Mouse (Mus musculus): ENCODE measurements around the gene Ddx10. TPM values are rescaled to one million over a fixed set of nuclear protein-coding genes. Genes with fewer than 3 reads are reported as not detected.

The Ddx10 gene
- polyA plus RNA-seq, 1 experiment, result 22.9 TPM

- no peak overlapping the region for H3K4me3 ChIP-seq (ENCODE audit: insufficient read depth, low read length)
- H3K4me1 ChIP-seq (ENCODE audit: control insufficient read depth, insufficient read depth, low read length), result peaks cover 7% of the 10 kb centered on the region
- H3K27ac ChIP-seq (ENCODE audit: insufficient read depth, low read length), result no peak overlapping the region
- TF ChIP-seq POLR2A (IDR thresholded peaks at IDR 0.05; ENCODE audit: low read depth, low read length) (no peak), CTCF (IDR thresholded peaks at IDR 0.05; ENCODE audit: borderline replicate concordance, insufficient read depth, low read length) (no peak)
Observed at GRCm38 (mm10) chr9:53065028-53065427, 182.8 kb downstream of the Ddx10 start.

GRCm38 (mm10) chr9:53064531-53064930, 183.3 kb downstream of the Ddx10 start:
- Histone ChIP-seq H3K4me1 (ENCODE audit: control insufficient read depth, insufficient read depth, low read length) (peaks cover 7% of the 10 kb centered on the region), H3K27ac (ENCODE audit: insufficient read depth, low read length) (no peak overlapping the region), H3K4me3 (ENCODE audit: insufficient read depth, low read length) (no peak overlapping the region)
- TF ChIP-seq POLR2A (IDR thresholded peaks at IDR 0.05; ENCODE audit: low read depth, low read length) (no peak), CTCF (IDR thresholded peaks at IDR 0.05; ENCODE audit: borderline replicate concordance, insufficient read depth, low read length) (no peak)

GRCm38 (mm10) chr9:53055306-53055705, 192.5 kb downstream of the Ddx10 start:
- no peak for TF ChIP-seq CTCF (IDR thresholded peaks at IDR 0.05; ENCODE audit: borderline replicate concordance, insufficient read depth, low read length)
- TF ChIP-seq POLR2A (IDR thresholded peaks at IDR 0.05; ENCODE audit: low read depth, low read length), result no peak
- H3K4me3 ChIP-seq (ENCODE audit: insufficient read depth, low read length), result no peak overlapping the region
- H3K4me1 ChIP-seq (ENCODE audit: control insufficient read depth, insufficient read depth, low read length), result no peaks in the 10 kb centered on the region
- H3K27ac ChIP-seq (ENCODE audit: insufficient read depth, low read length), result no peak overlapping the region

Other genes starting within 250 kb of the Ddx10 start
- not detected in 2 replicates for gene Exph5, start 53.6 kb upstream of the Ddx10 start, polyA plus RNA-seq (2011; ENCODE audit: insufficient read length, low read depth, missing spikeins)
- gene Kdelc2, start 136.0 kb upstream of the Ddx10 start, polyA plus RNA-seq (2011; ENCODE audit: insufficient read length, low read depth, missing spikeins), result 34.7 and 51.7 TPM in 2 replicates
- 1.2 and 2.1 TPM in 2 replicates for gene 4930550C14Rik, start 154.3 kb upstream of the Ddx10 start, polyA plus RNA-seq (2011; ENCODE audit: insufficient read length, low read depth, missing spikeins)